Mouse (Mus musculus): Measurements from ENCODE around the gene Sash3. TPM values are rescaled to one million over a fixed set of nuclear protein-coding genes. Genes with fewer than 3 reads are reported as not detected.

Sash3 gene
- polyA plus RNA-seq, 1 experiment from 2014 or later, result 1.4 TPM

DNA sequence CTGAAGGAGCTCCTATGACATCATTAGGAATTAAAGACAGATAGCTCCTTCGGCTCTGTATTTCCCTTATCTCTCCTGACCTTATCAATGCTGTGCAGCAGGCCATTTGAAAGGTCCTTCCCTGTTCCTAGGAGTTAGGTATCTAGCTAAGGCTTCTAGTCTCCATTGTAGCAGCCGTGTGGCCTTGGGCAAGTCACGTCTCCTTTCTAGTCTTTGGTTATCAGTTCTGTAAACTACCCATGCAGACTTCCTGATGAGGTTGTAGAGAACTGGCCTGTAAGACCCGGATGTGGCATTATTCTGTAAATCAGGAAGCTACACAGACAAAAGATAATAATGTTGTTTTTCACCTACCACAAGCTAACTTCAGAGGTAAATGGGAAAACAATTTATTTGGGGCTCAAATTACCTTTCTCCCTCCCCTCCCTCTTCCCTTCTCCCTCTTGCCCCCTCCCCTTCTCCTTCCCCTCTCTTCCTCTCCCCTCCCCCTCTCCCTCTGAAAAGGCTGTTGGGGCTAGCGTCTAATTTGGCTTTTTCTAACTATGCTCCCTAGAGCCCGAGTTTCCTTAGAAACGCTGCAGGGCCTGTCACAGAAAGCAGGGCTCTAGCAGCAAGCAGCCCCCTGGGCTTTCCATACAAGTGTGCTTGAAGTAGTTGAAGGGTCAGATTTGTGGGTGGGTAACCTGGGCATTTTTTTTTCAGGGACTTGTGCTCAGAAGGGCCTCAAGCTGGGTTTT lies 7.5 kb upstream of the Sash3 start:
- Histone ChIP-seq H3K36me3 (ENCODE audit: control insufficient read depth, insufficient read depth, low read length) (no peaks in the 10 kb centered on the region), H3K27me3 (ENCODE audit: control insufficient read depth, insufficient read depth, low read length) (no peaks in the 10 kb centered on the region), H3K4me2 (replicated peaks; ENCODE audit: low read depth, low read length) (no peak overlapping the region), H3K9ac (ENCODE audit: low read depth, low read length) (no peak overlapping the region), H3K4me1 (ENCODE audit: control insufficient read depth, insufficient read depth, low read length) (no peaks in the 10 kb centered on the region), H3K9me3 (ENCODE audit: control insufficient read depth, low read length) (no peaks in the 10 kb centered on the region), H3K27ac (ENCODE audit: low read depth, low read length) (no peak overlapping the region), H3K4me3 (ENCODE audit: low read length) (no peak overlapping the region)
- ATAC-seq (ENCODE audit: low FRiP score, low TSS enrichment), result no peak
- 52% methylated on average over 7 of the region's 7 CpGs for WGBS

DNA sequence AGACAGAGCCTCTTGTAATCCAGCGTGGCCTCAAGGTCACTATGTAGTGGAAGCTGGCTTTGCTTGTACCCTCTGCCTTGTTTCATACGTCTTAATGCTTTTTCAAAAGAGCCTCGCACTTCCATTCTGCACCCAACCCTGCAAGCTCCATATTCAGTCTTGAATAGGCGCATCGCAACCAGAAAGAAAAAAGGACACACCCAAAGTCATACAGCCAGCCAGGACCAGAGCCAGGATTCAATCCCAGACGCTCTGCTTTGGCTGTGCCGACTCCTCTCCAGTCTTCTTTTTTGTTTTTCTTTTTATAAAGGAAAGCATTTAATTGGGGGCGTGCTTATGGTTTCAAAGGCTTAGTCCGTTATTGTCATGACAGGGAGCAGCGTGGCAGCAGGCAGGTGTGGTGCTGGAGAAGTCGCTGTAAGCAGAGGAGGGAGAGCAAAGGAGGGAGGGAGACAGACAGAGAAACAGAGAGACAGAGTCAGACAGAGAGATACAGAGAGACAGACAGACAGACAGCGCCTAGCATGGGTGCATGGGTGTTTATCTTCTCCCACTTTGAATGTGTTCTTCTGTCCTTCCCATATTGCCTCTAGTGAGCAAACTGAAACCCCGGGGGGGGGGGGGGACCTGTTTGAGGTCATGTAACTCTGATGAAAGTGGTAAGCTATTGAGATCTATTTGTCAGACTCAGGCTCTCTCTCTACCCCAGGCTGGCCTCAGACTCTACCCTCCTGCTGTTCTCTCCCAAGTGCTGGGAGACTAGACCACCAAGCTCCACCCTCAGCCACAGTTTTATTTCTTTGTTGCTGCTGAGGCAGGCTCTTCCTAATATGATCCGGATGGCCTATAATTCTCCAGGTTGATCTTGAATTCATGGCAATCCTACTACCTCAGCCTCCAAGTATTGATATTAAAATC lies 6.6 kb upstream of the Sash3 start:
- Histone ChIP-seq H3K27ac (ENCODE audit: low read depth, low read length) (no peak overlapping the region), H3K4me2 (replicated peaks; ENCODE audit: low read depth, low read length) (no peak overlapping the region), H3K9ac (ENCODE audit: low read depth, low read length) (no peak overlapping the region), H3K4me3 (ENCODE audit: low read length) (no peak overlapping the region), H3K9me3 (ENCODE audit: control insufficient read depth, low read length) (no peaks in the 10 kb centered on the region), H3K27me3 (ENCODE audit: control insufficient read depth, insufficient read depth, low read length) (no peaks in the 10 kb centered on the region), H3K4me1 (ENCODE audit: control insufficient read depth, insufficient read depth, low read length) (no peaks in the 10 kb centered on the region), H3K36me3 (ENCODE audit: control insufficient read depth, insufficient read depth, low read length) (no peaks in the 10 kb centered on the region)
- 60% methylated on average over 14 of the region's 14 CpGs for WGBS
- ATAC-seq (ENCODE audit: low FRiP score, low TSS enrichment), result no peak

DNA sequence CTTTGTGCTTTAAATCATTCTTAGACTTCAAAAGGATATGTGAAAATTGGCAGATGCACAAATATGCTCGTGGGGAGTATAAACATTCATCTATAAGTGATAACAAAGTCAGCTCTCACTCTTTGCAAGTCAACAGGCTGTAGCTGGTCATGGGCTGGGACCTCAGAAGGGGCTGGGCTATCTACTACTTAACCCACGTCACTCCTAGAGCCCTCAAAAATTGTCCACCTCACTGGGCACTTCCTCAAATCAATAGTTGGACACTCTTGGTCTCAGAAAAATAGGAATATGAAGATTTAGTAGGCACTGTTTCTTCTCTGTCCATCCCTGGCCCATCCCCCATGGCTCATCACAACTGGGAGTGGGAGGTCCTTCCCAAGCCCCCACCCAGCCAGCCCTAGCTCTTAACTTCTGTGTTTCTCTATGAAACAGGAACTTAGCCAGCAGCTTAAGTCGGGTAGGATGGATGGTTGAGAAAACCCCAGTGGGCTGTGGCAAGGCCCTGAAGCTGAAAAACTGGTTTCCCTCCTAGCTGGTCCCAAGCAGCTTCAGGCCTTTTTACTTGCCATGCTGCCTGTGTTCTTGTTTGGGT lies 5.9 kb upstream of the Sash3 start:
- Histone ChIP-seq H3K36me3 (ENCODE audit: control insufficient read depth, insufficient read depth, low read length) (no peaks in the 10 kb centered on the region), H3K4me1 (ENCODE audit: control insufficient read depth, insufficient read depth, low read length) (no peaks in the 10 kb centered on the region), H3K4me2 (replicated peaks; ENCODE audit: low read depth, low read length) (no peak overlapping the region), H3K27ac (ENCODE audit: low read depth, low read length) (no peak overlapping the region), H3K4me3 (ENCODE audit: low read length) (no peak overlapping the region), H3K9me3 (ENCODE audit: control insufficient read depth, low read length) (no peaks in the 10 kb centered on the region), H3K27me3 (ENCODE audit: control insufficient read depth, insufficient read depth, low read length) (no peaks in the 10 kb centered on the region), H3K9ac (ENCODE audit: low read depth, low read length) (no peak overlapping the region)
- 54% methylated on average over 3 of the region's 3 CpGs for WGBS
- no peak for ATAC-seq (ENCODE audit: low FRiP score, low TSS enrichment)

DNA sequence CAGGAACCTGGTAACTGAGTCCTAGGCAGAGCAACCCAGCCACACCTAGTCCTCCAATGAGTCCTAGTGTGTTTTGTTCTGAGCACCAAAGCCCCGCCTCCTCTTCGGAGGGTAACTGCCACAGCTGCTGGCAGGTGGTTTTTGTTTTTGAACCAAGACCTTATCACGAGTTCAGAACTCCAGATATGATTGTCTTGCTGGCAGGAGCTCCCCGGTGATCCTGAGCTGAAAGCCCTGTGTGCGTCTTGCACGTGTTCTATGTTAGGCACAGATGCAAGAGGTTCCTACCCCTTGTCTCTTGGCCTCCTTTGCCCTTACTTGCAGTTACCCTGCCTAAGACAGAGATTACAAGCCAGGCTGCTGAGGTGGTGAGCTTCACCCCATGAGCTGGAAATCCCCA lies 4.8 kb upstream of the Sash3 start:
- H3K9me3 ChIP-seq (ENCODE audit: control insufficient read depth, low read length), result no peaks in the 10 kb centered on the region
- ATAC-seq (ENCODE audit: low FRiP score, low TSS enrichment), result no peak
- H3K9ac ChIP-seq (ENCODE audit: low read depth, low read length), result no peak overlapping the region
- WGBS, result 77% methylated on average over 6 of the region's 6 CpGs
- no peaks in the 10 kb centered on the region for H3K27me3 ChIP-seq (ENCODE audit: control insufficient read depth, insufficient read depth, low read length)
- H3K4me3 ChIP-seq (ENCODE audit: low read length), result no peak overlapping the region
- H3K27ac ChIP-seq (ENCODE audit: low read depth, low read length), result no peak overlapping the region
- no peak overlapping the region for H3K4me2 ChIP-seq (replicated peaks; ENCODE audit: low read depth, low read length)
- H3K36me3 ChIP-seq (ENCODE audit: control insufficient read depth, insufficient read depth, low read length), result no peaks in the 10 kb centered on the region
- H3K4me1 ChIP-seq (ENCODE audit: control insufficient read depth, insufficient read depth, low read length), result no peaks in the 10 kb centered on the region

DNA sequence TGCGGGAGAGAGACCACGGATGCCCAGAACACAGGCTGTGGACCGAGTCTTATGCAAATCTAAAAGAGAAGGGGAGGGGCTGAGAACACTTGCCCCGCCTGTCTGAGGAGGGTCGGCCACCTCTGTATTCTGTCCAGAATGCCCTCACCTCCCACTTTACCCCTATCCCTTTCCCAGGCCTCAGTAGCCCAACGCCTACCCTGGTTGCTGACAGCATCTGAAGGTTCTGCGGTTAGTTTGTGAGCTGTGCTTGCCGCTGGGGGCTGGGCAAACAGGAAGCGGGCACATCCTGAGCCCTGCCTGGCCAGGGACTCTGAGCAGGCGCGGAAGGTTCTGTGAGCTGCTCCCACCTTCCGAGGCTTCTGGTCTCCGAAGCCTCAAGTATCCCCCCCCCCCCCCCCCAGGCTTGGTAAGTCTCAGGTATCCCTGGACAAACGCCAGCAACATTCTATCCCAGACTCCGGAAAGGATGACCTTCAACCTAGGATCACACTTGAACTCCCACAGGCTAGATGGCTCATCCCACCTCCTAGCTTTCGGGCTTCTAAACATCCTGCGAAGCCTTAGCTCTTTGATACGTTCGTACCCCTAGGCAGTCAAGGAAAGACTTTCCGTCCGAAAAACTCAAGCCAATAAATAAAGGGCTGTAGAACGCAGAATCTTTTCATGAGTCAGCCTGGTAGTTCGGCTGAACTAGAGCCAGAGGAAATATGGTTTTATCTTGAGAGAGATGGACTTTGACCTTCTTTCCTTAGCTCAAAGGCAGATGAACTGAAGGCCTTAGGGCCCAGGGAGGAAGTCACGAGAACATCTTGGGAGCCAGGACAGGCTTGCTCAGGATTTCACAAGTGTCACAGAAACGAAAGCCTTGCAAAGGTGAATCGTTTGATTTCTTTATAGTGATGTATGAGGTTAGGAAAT lies 2.6 kb upstream of the Sash3 start:
- 49% methylated on average over 26 of the region's 26 CpGs for WGBS
- no peaks in the 10 kb centered on the region for H3K36me3 ChIP-seq (ENCODE audit: control insufficient read depth, insufficient read depth, low read length)
- peak; percentile 60; the same call in 1 of the 2 replicates for ATAC-seq (ENCODE audit: low FRiP score, low TSS enrichment)
- no peaks in the 10 kb centered on the region for H3K9me3 ChIP-seq (ENCODE audit: control insufficient read depth, low read length)
- H3K27ac ChIP-seq (ENCODE audit: low read depth, low read length), result no peak overlapping the region
- no peaks in the 10 kb centered on the region for H3K27me3 ChIP-seq (ENCODE audit: control insufficient read depth, insufficient read depth, low read length)
- peak overlapping the region; percentile 36 for H3K4me2 ChIP-seq (replicated peaks; ENCODE audit: low read depth, low read length)
- peak overlapping the region; percentile 30 for H3K4me3 ChIP-seq (ENCODE audit: low read length)
- H3K4me1 ChIP-seq (ENCODE audit: control insufficient read depth, insufficient read depth, low read length), result no peaks in the 10 kb centered on the region
- H3K9ac ChIP-seq (ENCODE audit: low read depth, low read length), result no peak overlapping the region

GRCm38 (mm10) chrX:48147226-48147625 lies 990 bp downstream of the Sash3 start:
- Histone ChIP-seq H3K9ac (ENCODE audit: low read depth, low read length) (no peak overlapping the region), H3K4me1 (ENCODE audit: control insufficient read depth, insufficient read depth, low read length) (no peaks in the 10 kb centered on the region), H3K27ac (ENCODE audit: low read depth, low read length) (no peak overlapping the region), H3K4me2 (replicated peaks; ENCODE audit: low read depth, low read length) (no peak overlapping the region), H3K27me3 (ENCODE audit: control insufficient read depth, insufficient read depth, low read length) (no peaks in the 10 kb centered on the region), H3K9me3 (ENCODE audit: control insufficient read depth, low read length) (no peaks in the 10 kb centered on the region), H3K36me3 (ENCODE audit: control insufficient read depth, insufficient read depth, low read length) (no peaks in the 10 kb centered on the region), H3K4me3 (ENCODE audit: low read length) (no peak overlapping the region)
- WGBS, result 73% methylated on average over 2 of the region's 2 CpGs
- ATAC-seq (ENCODE audit: low FRiP score, low TSS enrichment), result no peak

GRCm38 (mm10) chrX:48147741-48148186 lies 1.5 kb downstream of the Sash3 start:
- no peak for ATAC-seq (ENCODE audit: low FRiP score, low TSS enrichment)
- Histone ChIP-seq H3K4me3 (ENCODE audit: low read length) (no peak overlapping the region), H3K9me3 (ENCODE audit: control insufficient read depth, low read length) (no peaks in the 10 kb centered on the region), H3K9ac (ENCODE audit: low read depth, low read length) (no peak overlapping the region), H3K36me3 (ENCODE audit: control insufficient read depth, insufficient read depth, low read length) (no peaks in the 10 kb centered on the region), H3K4me2 (replicated peaks; ENCODE audit: low read depth, low read length) (no peak overlapping the region), H3K27ac (ENCODE audit: low read depth, low read length) (no peak overlapping the region), H3K27me3 (ENCODE audit: control insufficient read depth, insufficient read depth, low read length) (no peaks in the 10 kb centered on the region), H3K4me1 (ENCODE audit: control insufficient read depth, insufficient read depth, low read length) (no peaks in the 10 kb centered on the region)
- 85% methylated on average over 7 of the region's 7 CpGs for whole genome bisulfite sequencing

GRCm38 (mm10) chrX:48152106-48152505 lies 5.9 kb downstream of the Sash3 start:
- H3K9me3 ChIP-seq (ENCODE audit: control insufficient read depth, low read length), result no peaks in the 10 kb centered on the region
- no peak overlapping the region for H3K27ac ChIP-seq (ENCODE audit: low read depth, low read length)
- no peak overlapping the region for H3K4me2 ChIP-seq (replicated peaks; ENCODE audit: low read depth, low read length)
- ATAC-seq (ENCODE audit: low FRiP score, low TSS enrichment), result no peak
- H3K9ac ChIP-seq (ENCODE audit: low read depth, low read length), result no peak overlapping the region
- no peak overlapping the region for H3K4me3 ChIP-seq (ENCODE audit: low read length)
- WGBS, result 77% methylated on average over 7 of the region's 7 CpGs
- H3K27me3 ChIP-seq (ENCODE audit: control insufficient read depth, insufficient read depth, low read length), result no peaks in the 10 kb centered on the region
- H3K4me1 ChIP-seq (ENCODE audit: control insufficient read depth, insufficient read depth, low read length), result no peaks in the 10 kb centered on the region
- no peaks in the 10 kb centered on the region for H3K36me3 ChIP-seq (ENCODE audit: control insufficient read depth, insufficient read depth, low read length)

Measured in kidney, embryonic 14.5 days (tissue).